Mouse (Mus musculus): ENCODE results near the gene Dda1.
"Not testable (repeated sequence)": the region's sequence is repeated elsewhere in the genome, so short reads cannot be mapped to it uniquely, and the experiment has no call there.

Dda1 gene

DNA sequence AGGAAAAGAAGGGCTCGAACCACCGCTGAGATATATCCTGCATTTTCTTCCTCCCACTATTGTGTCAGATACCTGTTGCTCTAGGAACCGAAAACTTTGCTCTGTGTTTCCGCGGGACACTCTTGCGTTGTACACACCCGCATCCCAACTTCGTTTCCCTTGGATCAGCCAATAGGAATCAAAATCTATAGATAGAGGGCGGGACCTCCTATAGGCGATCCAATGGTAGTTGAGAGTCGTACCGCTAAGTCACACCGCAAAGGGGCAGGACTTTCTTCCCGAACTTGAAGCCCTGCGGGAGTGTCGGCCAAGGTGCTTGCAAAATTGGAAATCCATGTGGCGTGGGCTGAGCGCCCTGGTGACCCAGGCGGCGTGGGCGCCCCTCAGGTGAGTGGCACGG is 19.5 kb downstream of the Dda1 start:
- intact Hi-C loops (cut with DNase I): no loop called here

DNA sequence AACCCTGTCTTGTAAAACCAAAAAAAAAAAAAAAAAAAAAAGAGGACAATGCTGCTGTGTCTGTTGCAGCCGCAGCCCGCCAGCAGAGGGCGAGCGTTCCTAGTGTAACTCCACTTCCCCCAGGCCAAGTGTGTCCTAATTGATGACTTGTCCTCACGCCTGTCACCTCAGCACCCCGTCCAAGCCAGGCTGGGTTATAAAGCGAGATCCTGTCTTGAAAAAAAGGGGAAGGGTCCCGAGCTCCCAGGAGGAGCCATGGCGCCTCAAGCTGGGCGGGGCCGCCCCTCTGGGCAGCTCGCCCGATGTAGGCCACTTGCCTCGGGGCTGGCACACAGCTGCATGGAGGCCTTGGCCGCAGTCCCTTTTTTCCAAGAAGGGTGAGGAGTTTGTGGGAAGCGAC is 26.0 kb downstream of the Dda1 start:
- intact Hi-C loops (cut with DNase I): loop anchor here (2.0 kb wide), 1 partner anchor 26 kb away; no protein-coding TSS in a partner anchor

DNA sequence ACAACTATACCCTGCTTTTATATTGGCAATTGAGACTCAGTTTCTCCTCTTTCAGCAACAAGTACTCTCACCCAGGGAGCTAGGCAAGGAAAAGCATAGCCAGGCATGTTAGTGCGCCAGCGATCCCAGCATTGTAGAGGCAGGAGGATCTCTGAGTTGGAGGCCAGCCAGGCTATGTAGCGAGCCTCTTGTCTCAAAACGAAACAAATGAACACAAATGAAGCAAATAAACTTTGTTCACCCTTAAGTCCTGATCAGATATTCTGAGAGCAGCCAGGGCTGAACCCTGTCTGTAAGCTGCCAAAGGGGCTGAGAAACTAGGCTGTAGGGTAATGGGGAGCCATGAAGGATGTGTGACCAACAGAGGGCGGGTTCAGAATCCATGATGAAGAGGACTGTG is 26.8 kb downstream of the Dda1 start:
- intact Hi-C loops (cut with DNase I): loop anchor here (2.0 kb wide), 1 partner anchor 25 kb away; no protein-coding TSS in a partner anchor

DNA sequence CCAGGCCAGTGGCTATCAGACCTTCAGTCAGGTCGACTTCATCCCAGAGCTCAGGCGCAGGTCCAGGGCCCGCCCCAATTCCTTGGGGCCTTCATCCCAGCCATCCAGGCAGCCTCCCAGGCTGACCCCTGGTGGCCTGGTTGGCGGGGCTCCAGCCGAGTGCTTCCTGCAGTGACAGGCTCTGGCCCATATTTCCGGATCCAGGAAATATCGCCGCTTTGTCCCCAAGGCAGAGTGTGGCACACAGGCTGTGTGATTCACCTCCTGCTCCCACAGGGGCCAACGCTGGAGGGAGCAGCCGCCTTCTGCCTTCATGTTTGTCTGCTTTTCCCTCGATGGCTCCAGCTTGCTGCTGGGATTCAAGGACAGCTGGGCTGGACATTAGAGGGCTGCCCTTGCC is 27.5 kb downstream of the Dda1 start:
- intact Hi-C loops (cut with DNase I): no loop called here

GRCm38 (mm10) chr8:71497077-71497645 is 28.2 kb downstream of the Dda1 start:
- intact Hi-C loops (cut with DNase I): no loop called here

- intact Hi-C loops (cut with DNase I): no loop called here
Observed at GRCm38 (mm10) chr8:71497881-71498501, 29.0 kb downstream of the Dda1 start.

- intact Hi-C loops (cut with DNase I): no loop called here
Observed at GRCm38 (mm10) chr8:71498816-71499690, 30.1 kb downstream of the Dda1 start.

DNA sequence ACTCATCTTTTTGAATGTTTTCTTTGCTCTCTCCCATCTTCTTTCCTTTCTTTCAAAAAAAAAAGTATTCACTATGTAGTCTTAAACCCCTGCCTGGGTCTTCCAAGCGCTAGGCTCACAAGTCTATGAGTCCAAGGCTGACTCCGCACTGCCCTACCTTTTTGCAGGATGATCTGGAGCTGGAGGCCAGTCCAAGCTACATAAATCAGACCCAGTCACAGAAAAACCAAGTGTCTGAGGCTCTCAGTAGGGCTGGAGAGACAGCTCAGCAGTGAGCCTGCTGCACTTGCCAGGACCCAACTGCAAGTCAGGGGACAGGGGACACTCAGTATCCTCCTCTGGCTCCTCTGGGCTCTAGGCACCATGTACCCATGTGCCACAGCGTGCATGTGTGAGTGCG is 35.4 kb downstream of the Dda1 start:
- intact Hi-C loops (cut with DNase I): no loop called here

DNA sequence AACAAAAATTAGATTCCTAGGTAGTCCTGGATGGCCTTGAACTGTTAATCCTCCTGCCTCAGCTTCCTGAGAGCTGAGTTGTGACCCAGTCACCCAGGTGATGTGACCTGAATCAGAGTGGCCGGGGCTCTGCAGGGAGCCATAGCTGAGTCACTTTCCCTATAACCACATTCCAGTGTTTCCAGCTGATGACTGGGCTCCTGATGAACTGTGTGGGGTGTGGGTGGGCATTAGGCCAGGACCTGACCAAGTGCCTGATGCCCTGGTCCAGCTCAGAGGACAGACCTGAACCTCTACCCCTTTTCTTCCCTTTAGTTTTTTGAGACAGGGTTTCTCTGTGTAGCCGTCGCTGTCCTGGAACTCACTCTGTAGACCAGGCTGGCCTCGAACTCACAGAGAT is 36.3 kb downstream of the Dda1 start:
- intact Hi-C loops (cut with DNase I): no loop called here

DNA sequence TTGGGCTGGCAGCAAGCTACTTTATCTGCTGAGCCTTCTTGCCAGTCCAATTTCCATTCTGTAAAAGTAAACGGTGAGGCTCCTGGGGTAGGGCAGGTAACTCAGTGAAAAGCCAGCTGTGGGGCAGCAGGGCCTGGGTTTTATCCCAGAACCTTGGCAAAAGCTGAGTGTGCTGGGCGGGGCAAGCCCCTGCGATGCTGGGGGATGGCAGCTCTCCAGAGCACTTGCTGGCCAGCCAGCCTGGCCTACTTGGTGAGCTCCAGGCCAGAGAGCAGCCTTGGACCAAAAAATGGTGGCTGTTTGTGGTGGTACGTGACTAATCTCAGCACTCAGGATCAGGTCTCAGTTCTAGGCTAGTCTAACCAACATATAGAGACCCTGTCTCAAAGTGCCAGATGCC is 37.0 kb downstream of the Dda1 start:
- intact Hi-C loops (cut with DNase I): no loop called here

DNA sequence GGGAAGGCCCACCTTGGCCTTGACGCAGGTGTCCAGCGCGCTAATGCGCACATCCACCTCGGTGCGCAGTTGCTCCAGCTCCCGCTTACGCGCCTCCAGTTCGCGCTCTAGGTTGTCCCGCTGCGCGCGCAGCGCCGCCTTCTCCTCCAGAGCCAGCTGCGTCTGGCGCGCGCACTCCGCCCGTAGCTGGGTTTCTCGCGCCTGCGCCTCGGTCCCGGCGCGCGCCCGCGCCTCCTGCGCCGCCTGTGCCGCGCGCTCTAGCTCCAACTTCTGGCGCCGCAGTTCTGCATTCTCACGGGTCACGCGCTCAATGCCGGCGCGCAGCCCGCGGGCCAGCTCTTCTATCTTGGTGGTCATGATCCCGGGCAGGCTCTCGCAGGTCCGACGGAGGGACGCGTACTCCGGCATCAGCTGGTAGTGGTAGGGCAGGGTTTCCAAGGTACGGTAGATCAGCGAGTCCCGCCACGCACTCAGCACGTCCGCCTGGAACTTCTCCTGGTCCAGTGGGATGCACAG is 38.6 kb downstream of the Dda1 start:
- intact Hi-C loops (cut with DNase I): no loop called here

DNA sequence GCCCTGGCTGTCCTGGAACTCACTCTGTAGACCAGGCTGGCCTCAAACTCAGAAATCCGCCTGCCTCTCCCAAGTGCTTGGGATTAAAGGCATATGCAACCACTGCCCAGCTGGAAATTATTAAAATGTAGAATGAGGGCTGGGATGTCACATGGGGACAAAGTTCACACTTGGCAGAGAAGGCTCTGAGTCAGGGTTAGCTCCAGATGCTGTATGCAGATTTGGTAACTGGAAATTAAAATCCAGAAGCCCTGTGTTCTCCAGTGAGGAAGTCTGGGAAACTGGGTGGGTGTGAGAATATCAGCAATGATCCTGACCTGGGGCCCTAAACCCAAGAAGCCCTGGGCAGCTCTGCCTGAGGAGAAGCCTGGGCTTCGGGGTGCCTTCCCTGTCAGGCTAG is 40.3 kb downstream of the Dda1 start:
- intact Hi-C loops (cut with DNase I): no loop called here

- intact Hi-C loops (cut with DNase I): no loop called here
Observed at GRCm38 (mm10) chr8:71511644-71512043, 42.6 kb downstream of the Dda1 start, which contains the start of gene Plvap. Gene Plvap (minus strand): TSS chr8:71511752.

DNA sequence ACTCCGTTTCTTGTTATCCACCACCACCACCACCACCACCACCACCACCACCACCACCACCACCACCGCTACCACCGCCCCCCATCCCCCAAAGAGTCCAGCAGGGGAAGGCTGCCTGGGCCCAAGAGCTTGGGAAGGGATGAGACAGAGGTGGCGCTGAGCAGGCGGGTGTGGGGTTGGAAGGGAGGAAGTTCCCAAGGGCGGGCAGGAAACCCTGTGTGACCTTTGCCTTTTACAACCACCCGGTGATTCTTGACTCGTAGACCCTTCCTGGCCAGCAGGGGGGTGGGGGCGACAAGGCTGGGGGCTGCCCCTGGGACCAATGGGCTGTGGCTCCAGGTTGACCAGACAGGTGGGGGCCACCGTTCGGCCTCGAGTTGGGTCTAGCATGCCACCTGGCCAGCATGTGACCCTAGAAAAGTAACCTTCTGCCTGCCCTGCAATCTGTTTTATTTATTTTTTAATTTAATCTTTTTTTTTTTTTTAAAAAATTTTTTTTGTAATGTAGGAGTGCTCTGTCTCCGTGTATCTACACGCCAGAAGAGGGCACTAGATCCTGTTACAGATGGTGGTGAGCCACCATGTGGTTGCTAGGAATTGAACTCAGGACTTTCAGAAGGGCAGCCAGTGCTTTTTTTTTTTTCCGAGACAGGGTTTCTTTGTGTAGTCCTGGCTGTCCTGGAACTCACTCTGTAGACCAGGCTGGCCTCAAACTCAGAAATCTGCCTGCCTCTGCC is 44.2 kb downstream of the Dda1 start:
- intact Hi-C loops (cut with DNase I): no loop called here

DNA sequence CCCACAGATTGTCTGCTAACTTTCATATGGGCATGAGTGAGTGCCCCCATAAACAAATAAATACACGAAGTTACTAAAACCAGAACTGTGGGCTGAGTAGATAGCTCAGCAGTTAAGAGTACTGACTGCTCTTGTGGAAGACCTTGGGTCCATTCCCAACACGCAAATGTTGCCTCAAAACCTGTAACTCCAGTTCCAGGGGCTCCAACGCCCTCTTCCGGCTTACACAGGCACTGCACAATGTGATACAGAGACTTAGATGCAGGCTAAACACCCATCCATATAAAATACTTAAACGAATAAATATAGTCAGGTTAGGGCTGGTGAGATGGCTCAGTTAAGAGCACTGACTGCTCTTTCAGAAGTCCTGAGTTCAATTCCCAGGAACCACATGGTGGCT is 46.0 kb downstream of the Dda1 start:
- intact Hi-C loops (cut with DNase I): no loop called here

DNA sequence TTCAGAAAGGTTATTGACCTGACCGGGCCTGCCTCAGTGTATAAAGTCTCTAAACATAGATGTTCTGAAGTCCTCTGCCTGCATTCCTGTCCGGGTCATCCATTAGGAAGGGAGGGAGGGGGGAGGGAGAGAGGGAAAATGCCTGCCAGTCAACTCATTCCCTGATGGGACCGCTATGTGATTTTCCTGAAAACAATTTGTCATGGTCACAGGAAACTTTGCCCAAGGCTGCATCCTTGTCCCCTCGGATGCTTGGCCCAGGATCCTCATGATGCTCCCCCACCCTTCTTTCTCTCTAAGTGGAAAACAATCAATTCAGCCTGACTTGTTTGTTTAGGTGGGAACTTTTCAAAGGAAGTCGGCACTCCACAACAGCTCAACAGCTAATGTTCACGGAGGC is 47.8 kb downstream of the Dda1 start:
- intact Hi-C loops (cut with DNase I): no loop called here

DNA sequence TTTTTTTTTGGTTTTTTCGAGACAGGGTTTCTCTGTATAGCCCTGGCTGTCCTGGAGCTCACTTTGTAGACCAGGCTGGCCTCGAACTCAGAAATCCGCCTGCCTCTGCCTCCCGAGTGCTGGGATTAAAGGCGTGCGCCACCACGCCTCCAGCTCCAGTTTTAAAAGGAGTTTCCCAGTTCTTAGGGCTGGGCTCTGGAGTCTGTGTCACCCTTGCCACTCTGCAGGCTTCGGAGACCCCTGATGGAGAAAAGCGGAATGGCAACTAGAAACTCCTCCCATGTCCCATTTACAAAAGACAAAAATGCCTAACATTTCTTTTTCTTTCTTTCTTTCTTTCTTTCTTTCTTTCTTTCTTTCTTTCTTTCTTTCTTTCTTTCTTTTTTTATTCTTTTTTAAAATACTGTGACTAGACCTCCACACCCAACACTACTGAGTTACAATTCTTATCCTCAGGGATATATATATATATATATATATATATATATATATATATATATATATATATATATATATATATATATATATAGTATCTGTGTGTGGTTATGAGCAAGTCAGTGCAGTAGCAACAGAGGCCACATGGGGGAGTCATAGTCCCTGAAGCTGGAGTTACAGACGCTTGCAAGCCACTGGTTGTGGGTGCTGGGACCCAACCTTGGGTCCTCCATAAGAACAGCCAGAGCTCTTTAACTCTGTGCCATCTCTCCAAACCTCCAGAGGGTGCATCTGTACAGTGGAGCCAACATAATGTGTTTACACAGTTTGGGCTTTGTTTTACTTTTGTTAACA is 50.2 kb downstream of the Dda1 start:
- intact Hi-C loops (cut with DNase I): not testable (repeated sequence)

- intact Hi-C loops (cut with DNase I): loop anchor here (2.0 kb wide), 2 partner anchors 27 to 81 kb away; no protein-coding TSS in a partner anchor
Observed at GRCm38 (mm10) chr8:71521634-71522033, 52.6 kb downstream of the Dda1 start.

GRCm38 (mm10) chr8:71525226-71526050 is 56.4 kb downstream of the Dda1 start, which contains the start of gene Ccdc194:
Gene Ccdc194 (minus strand): TSS chr8:71525711.
- intact Hi-C loops (cut with DNase I): no loop called here

All from adrenal gland (tissue).